Mouse (Mus musculus): ENCODE data around the gene Sugct.
A peak's percentile ranks its signal among the peaks of the same experiment; 100 is the strongest.
"Not testable (repeated sequence)": the region's sequence is repeated elsewhere in the genome, so short reads cannot be mapped to it uniquely, and the experiment has no call there.

Gene Sugct

GRCm38 (mm10) chr13:16847236-16847635 is 848.1 kb downstream of the Sugct start:
- no peak for DNase-seq

GRCm38 (mm10) chr13:16840994-16841393 is 854.4 kb downstream of the Sugct start:
- DNase-seq = no peak

GRCm38 (mm10) chr13:16838409-16838808 is 856.9 kb downstream of the Sugct start:
- DNase-seq = no peak

- peak in 1 of 2 experiments; percentile 7 for DNase-seq
Measured at GRCm38 (mm10) chr13:16835111-16835510, 860.2 kb downstream of the Sugct start.

GRCm38 (mm10) chr13:16833069-16833468 is 862.3 kb downstream of the Sugct start:
- DNase-seq = no peak

- DNase-seq = no peak
Measured at GRCm38 (mm10) chr13:16831840-16832239, 863.5 kb downstream of the Sugct start.

- not testable (repeated sequence) for DNase-seq
Measured at GRCm38 (mm10) chr13:16830291-16830690, 865.1 kb downstream of the Sugct start.

GRCm38 (mm10) chr13:16829589-16829988 is 865.8 kb downstream of the Sugct start:
- DNase-seq = peak; percentile 4 to 36

GRCm38 (mm10) chr13:16825619-16826018 is 869.7 kb downstream of the Sugct start:
- DNase-seq = no peak

GRCm38 (mm10) chr13:16821785-16822184 is 873.6 kb downstream of the Sugct start:
- DNase-seq = no peak

- DNase-seq = no peak
Measured at GRCm38 (mm10) chr13:16817471-16817870, 877.9 kb downstream of the Sugct start.

GRCm38 (mm10) chr13:16816747-16817146 is 878.6 kb downstream of the Sugct start:
- no peak for DNase-seq

- DNase-seq = no peak
Measured at GRCm38 (mm10) chr13:16812268-16812667, 883.1 kb downstream of the Sugct start.
